Mouse (Mus musculus): ENCODE results near the gene Zcchc7.

Zcchc7 gene

GRCm38 (mm10) chr4:44774890-44775289, 19.2 kb downstream of the Zcchc7 start:
- DNase-seq = no peak

GRCm38 (mm10) chr4:44776651-44777050, 21.0 kb downstream of the Zcchc7 start:
- peak; percentile 24 to 41 for DNase-seq

GRCm38 (mm10) chr4:44777101-44777500, 21.4 kb downstream of the Zcchc7 start:
- no peak for DNase-seq

- DNase-seq = no peak
Observed at GRCm38 (mm10) chr4:44777711-44778110, 22.0 kb downstream of the Zcchc7 start.

- DNase-seq = no peak
Observed at GRCm38 (mm10) chr4:44778316-44778715, 22.6 kb downstream of the Zcchc7 start.

- DNase-seq = peak in 1 of 2 experiments; percentile 23
Observed at GRCm38 (mm10) chr4:44780462-44781157, 24.9 kb downstream of the Zcchc7 start.

- DNase-seq = no peak
Observed at GRCm38 (mm10) chr4:44781494-44781893, 25.8 kb downstream of the Zcchc7 start.

GRCm38 (mm10) chr4:44783566-44784292, 28.1 kb downstream of the Zcchc7 start:
- no peak for DNase-seq

GRCm38 (mm10) chr4:44812855-44813254, 57.2 kb downstream of the Zcchc7 start:
- no peak for DNase-seq

- DNase-seq = no peak
Observed at GRCm38 (mm10) chr4:44813770-44814169, 58.1 kb downstream of the Zcchc7 start.

- no peak for DNase-seq
Observed at GRCm38 (mm10) chr4:44816584-44816983, 60.9 kb downstream of the Zcchc7 start.

GRCm38 (mm10) chr4:44830609-44831008, 74.9 kb downstream of the Zcchc7 start:
- DNase-seq = no peak

GRCm38 (mm10) chr4:44851835-44852251, 96.2 kb downstream of the Zcchc7 start:
- DNase-seq = no peak

- DNase-seq = no peak
Observed at GRCm38 (mm10) chr4:44871591-44871990, 115.9 kb downstream of the Zcchc7 start.

GRCm38 (mm10) chr4:44872048-44872447, 116.4 kb downstream of the Zcchc7 start:
- DNase-seq = no peak

GRCm38 (mm10) chr4:44880065-44880623, 124.5 kb downstream of the Zcchc7 start:
- no peak for DNase-seq

GRCm38 (mm10) chr4:44886143-44886542, 130.5 kb downstream of the Zcchc7 start:
- DNase-seq = no peak

- no peak for DNase-seq
Observed at GRCm38 (mm10) chr4:44891344-44891743, 135.7 kb downstream of the Zcchc7 start.

- peak in 1 of 2 experiments; percentile 11 for DNase-seq
Observed at GRCm38 (mm10) chr4:44905651-44906271, 150.1 kb downstream of the Zcchc7 start.

- no peak for DNase-seq
Observed at GRCm38 (mm10) chr4:44906399-44906798, 150.7 kb downstream of the Zcchc7 start.

- peak in 1 of 2 experiments; percentile 6 for DNase-seq
Observed at GRCm38 (mm10) chr4:44910065-44910464, 154.4 kb downstream of the Zcchc7 start.

GRCm38 (mm10) chr4:44910857-44911256, 155.2 kb downstream of the Zcchc7 start:
- DNase-seq = no peak

- no peak for DNase-seq
Observed at GRCm38 (mm10) chr4:44917312-44917848, 161.7 kb downstream of the Zcchc7 start.
